Mouse (Mus musculus) urinary bladder, postnatal 25 days (tissue): ENCODE results near the gene Lss.
A peak's percentile ranks its signal among the peaks of the same experiment; 100 is the strongest.

ENCODE experiments used
- DNase-seq: peaks from one replicate; pipeline ENCODE4 v3.0.0; 2022; ENCODE audit warnings: low spot score

Gene Lss

DNA sequence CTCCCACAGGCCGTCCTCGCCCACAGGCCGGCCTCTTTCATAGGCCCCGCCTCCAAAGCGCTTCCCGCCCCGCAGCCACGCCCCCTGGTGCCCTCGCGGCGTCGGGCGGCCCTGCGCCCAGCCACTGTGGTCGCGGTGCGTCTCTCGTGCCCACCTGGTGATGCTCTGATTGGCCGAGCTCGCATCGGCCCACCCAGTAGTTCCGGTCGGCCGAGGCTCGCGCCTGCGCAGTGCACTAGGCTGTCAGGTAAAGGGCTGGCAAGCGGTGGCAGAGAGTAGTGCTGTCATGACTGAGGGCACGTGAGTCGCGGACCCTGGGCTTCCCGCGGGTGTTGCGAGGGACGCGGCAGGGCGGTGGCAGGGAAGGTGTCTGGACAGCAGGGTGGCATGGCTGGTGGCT, at the start of gene Lss:
Gene Lss (plus strand): TSS at position 214 of the 400 bp plus-strand sequence.
- peak; percentile 93 for DNase-seq

DNA sequence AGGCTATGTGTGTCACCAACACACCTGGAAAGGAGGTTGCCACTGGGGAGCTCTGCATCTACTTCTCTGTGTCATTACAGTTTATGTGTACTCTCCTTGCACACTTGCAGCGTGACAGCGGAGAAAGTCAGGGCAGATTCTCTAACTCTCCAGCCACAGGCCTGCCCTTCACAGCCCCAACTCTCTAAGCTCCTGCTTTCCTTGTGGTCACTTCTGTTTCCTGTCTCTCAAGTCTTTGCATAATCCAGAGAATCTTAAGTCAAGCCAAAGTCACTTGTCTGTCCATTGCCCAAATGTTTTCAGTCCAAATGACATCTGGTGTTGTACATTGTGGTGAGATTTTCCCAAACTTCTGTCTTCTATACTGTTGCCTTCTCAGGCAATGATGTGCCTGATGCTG, 45.1 kb upstream of the Lss start:
- DNase-seq, result no peak

DNA sequence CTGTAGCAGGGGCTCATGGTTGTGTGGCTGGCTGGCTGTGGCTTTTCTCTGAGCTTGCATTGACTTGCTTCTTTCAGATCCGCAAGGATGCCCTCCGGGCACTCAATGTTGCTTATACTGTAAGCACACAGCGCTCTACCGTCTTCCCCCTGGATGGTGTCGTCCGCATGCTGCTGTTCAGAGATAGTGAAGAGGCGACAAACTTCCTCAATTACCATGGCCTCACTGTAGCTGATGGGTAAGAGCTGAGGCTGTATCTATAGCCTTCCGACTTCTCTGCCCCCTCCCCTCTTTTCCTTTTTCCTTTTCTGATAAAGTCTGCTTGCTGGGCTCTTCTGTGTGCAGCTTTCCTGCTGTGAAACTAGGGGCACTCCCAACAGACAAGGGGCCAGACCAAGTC, 43.1 kb upstream of the Lss start:
- DNase-seq, result no peak

DNA sequence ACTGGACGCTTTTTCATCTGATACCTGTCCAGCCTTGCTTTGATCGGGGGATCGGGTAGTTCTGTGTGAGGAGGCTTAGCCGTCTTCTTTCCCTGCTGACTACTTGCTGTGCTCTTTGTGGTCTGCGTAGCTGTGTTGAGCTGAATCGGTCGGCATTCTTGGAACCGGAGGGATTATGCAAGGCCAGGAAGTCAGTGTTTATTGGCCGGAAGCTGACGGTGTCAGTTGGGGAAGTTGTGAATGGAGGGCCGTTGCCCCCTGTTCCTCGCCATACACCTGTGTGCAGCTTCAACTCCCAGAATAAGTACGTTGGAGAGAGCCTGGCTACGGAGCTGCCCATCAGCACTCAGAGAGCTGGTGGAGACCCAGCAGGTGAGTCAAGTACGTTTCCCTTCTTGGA, 42.2 kb upstream of the Lss start:
- no peak for DNase-seq

DNA sequence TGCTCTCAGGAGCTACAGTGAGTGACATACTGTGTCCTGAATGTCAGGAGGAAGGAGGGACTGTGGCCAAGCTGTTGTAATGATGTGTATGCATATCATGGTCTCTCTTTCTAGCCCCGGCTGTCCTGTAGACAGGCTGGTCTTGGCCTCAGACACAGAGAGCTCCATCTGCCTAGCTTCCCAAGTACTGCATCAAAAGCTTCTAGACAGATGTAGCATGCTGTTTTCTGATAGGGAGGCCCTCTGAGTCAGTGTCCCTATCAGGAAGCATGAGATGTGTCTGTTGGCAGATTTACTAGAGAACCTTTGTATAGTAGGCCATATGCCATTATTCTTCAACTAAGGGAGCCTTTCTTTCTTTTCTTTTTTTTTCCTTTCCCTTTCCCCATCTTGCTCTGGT, 37.9 kb upstream of the Lss start:
- no peak for DNase-seq

DNA sequence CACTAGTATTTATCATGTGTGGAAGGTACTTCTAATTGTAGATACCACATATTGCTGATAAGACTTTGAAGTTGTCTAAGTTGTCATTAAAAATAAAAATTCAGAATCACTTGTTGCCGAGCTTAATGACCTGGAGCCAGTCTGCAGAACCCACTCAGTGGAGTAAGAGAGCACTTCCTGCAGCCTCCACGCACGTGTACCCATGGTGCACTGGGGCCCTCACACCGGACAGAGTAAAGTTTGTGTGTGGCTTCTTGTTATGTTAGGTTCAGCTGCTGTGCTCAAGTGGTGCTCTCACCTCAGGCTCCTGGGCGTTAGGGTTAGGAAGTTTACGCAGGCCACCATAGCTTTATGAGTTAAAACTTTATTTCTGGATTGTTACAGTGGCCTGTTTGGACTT, 35.9 kb upstream of the Lss start:
- no peak for DNase-seq

- DNase-seq, result no peak
These were observed 35.0 kb upstream of the Lss start for GRCm38 (mm10) chr10:76496366-76496765.

GRCm38 (mm10) chr10:76497522-76497921, 33.9 kb upstream of the Lss start:
- no peak for DNase-seq

DNA sequence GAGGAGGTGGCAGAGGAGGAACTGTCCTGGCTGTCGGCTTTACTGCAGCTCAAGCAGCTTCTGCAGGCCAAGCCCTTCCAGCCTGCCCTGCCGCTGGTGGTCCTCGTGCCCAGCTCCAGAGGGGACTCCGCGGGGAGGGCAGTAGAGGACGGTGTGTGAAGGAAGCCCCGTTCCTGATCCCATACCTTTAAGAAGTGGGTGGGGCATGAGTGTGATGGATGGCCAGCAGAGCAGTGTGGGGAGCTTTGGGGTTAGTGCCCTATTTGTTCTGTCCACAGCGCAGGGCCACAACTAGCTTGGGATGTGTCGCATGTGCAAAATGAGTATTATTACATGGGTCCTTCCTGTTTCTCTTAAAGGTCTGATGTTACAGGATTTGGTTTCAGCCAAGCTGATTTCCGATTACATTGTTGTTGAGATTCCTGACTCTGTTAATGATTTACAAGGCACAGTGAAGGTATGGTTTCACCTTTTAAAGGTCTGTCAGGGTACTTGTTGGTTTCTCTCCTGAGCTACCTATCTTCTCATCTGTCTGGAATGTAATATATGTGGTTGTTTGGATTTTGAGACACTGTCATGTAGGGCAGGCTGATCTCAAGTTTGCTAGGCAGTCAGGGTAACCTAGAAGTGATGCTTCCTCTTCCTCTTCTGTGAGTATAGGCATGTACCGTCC, 27.0 kb upstream of the Lss start:
- no peak for DNase-seq

GRCm38 (mm10) chr10:76505865-76506264, 25.5 kb upstream of the Lss start:
- DNase-seq, result no peak

DNA sequence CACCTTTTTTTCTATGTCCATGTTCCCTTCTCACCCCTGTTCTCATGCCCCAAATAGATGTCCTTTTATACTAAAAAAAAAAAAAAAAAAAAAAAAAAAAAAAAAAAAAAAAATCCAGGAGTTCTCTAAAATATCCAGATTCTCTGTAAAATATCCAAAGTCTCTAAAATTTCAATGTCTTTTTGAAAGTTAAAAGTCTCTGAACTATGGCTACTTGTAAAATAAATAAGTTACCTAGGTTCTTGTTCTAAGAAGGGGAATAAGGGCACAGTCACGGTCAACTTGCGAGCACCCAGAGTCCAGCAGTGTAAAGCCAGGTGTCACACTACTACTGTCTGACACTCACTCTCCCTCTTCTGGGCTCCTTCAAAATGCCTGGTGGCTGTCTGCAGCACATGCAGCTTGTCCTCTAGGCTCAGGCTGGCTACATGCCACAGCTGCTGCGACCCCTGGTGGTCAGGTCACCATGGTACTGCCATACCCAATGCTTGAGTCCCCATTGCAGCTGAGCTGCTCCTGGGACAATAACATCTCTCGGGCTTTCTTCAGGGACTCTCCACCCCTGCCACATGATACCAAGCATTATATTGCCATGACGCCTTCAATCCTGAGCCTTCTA, 18.3 kb upstream of the Lss start:
- peak; percentile 70 for DNase-seq

DNA sequence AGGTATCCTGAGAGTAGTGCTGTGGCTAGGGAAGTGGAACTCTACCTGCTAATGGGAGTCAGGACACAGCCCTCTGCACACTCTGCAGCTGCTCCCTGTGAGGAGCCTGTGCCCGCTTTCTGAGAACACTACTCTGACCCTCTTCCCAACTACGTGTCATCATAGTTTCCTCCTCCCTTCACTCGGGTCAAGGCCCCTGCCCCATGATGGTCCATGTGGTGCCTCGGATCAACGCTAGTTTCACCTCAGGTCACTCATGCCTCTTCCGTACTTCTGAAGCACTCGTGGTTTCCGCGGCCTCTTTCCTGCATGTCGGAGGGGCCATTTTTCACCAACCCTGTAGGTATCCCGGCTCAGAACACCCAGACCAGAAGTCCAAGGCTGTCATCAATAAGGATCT, 466 bp upstream of the Lss start:
- DNase-seq, result no peak

DNA sequence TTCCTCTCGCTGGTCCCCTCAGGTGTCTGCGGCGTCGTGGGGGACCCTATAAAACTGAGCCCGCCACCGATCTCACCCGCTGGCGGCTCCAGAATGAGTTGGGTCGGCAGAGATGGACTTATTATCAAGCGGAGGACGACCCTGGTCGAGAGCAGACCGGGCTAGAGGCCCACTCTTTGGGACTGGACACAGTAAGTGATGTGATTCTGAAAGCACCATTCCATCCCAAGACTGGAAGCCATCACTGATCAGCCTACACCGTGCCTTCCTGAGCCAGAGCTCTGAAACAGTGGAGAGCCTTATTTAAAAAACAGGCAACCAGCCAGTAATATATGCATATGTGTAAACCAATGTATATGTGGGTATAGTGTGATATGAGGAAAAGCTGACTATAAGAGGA, 440 bp downstream of the Lss start:
- no peak for DNase-seq

DNA sequence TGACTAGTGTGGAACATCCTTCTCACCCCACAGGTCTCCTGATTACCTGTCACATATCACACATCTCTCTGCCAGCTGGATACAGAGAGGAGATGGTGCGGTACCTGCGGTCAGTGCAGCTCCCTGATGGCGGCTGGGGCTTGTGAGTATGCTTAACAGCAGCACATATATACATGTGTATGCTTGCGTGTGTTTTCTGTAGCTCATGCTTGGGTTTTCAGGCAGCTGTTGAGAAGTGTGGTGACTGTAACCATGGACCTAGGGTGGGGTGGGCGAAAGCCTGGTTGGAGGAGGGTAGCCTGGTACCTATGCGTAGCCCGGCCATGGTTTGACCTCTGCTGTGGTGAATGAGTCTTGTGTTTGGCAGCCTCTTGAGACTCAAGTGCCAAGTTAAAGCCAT, 4.1 kb downstream of the Lss start:
- no peak for DNase-seq

- DNase-seq, result no peak
These were observed 6.2 kb downstream of the Lss start for GRCm38 (mm10) chr10:76537619-76538018.

- DNase-seq, result no peak
These were observed 10.1 kb downstream of the Lss start for GRCm38 (mm10) chr10:76541336-76542085.

GRCm38 (mm10) chr10:76542636-76543375, 11.4 kb downstream of the Lss start:
- DNase-seq, result no peak

DNA sequence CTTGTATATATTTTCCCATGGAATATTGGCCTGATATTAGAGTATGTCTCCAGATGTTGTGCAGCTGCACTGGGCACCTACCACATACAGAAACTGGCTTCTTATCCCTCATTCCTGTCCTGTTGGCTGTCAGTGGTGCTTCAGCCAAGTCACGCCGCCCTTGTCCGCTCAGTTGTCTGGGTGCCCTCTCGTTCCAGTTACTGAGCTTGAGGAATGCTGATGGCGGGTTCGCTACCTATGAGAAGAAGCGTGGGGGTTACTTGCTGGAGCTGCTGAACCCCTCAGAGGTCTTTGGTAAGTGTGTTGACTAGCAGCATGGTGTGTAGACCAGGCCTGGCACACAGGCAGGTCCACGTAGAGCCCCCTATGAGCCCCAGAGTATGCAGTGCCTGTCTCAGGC, 15.2 kb downstream of the Lss start:
- no peak for DNase-seq

DNA sequence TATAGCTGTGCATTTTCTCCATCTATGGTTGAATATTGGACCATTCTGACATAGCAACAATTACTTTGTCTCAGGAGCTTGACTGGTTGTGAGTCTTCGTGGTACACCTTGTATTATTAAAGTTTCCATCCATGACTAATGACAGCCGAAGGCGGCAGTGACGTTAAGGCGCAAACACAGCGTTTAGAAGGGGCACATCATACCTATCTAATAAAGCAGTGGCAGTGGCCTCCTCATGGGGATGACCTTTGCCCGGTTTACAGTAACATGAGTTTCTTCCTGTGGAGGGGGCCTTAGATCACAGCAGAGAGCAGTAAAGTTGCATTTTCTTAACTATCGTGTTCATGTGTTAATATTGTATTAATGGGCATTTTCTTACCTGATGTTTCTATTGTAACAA, 16.8 kb downstream of the Lss start:
- DNase-seq, result no peak

- DNase-seq, result no peak
These were observed 19.1 kb downstream of the Lss start for GRCm38 (mm10) chr10:76550458-76550857.

- DNase-seq, result no peak
These were observed 20.2 kb downstream of the Lss start for GRCm38 (mm10) chr10:76551556-76551955.

GRCm38 (mm10) chr10:76554061-76554460, 22.7 kb downstream of the Lss start:
- DNase-seq, result no peak

- DNase-seq, result no peak
These were observed 30.6 kb downstream of the Lss start, which contains the start of gene Spatc1l for GRCm38 (mm10) chr10:76561972-76562371. Gene Spatc1l, plus strand, starts transcription at chr10:76562272.
